16 mouse cellular contexts compared by ENCODE assay signal in the genomic region with DNA sequence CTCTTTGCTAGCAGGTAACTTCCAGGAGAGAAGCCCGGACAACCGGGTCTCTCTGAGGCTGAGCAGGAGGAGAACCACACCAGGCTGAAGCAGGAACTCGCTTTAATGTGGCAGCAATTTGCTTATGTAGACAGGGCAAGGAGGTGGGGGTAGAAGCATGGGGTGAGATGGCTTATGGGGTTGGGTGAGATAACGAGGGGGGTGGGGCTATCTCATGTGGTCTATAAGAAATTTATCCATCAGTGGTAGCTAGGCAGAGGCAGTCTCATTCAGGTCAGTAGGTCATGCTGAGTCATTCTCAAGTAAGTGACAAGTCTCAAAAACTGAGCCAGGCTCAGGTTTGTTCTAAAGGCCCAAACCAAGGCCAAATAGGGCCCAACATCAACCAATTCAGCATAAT.
"Had no signal": no experiment of that assay in that cellular context is flagged by ENCODE, and none has a peak within 500 bp of the region (broad histone marks: within the 10 kb centered on the region; RNA-seq: fewer than 3 reads in every experiment).

No protein-coding gene starts in this region.

- H3K27ac ChIP-seq: kidney, postnatal 0 days; limb, embryonic 13.5 days; midbrain, embryonic 12.5 days had no signal

- H3K4me1 ChIP-seq: limb, embryonic 13.5 days; midbrain, embryonic 12.5 days had no signal

- H3K4me3 ChIP-seq: limb, embryonic 13.5 days; midbrain, embryonic 12.5 days had no signal

- H3K36me3 ChIP-seq: limb, embryonic 13.5 days; midbrain, embryonic 12.5 days had no signal

- ATAC-seq: lung, postnatal 0 days; midbrain, embryonic 16.5 days had no signal

- H3K9me3 ChIP-seq: midbrain, embryonic 12.5 days had no signal

- H3K9ac ChIP-seq: limb, embryonic 13.5 days; midbrain, embryonic 12.5 days had no signal

- H3K4me2 ChIP-seq: limb, embryonic 13.5 days; midbrain, embryonic 12.5 days had no signal

- DNase-seq: kidney, adult 11 months; kidney, adult 9 months; kidney, postnatal 36 days; layer of hippocampus, adult 9-11 months; layer of hippocampus, postnatal 36 days; left cerebral cortex, postnatal 4 days; lung, adult 2 months; lung, postnatal 36 days; right cerebral cortex, adult 18-20 months; right cerebral cortex, postnatal 25 days; thymus, postnatal 36 days had no signal

- H3K27me3 ChIP-seq: limb, embryonic 13.5 days; midbrain, embryonic 12.5 days had no signal
